Mouse (Mus musculus): Measurements from ENCODE around the gene Brox.

- TF ChIP-seq MAFK (IDR thresholded peaks at IDR 0.05; ENCODE audit: insufficient read depth, low read depth, low read length) (no peak), ZNF384 (IDR thresholded peaks at IDR 0.05; ENCODE audit: low read depth, low read length) (no peak), ZC3H11A (IDR thresholded peaks at IDR 0.05; ENCODE audit: borderline replicate concordance, low read depth, low read length) (no peak)
Measured at GRCm38 (mm10) chr1:183264145-183265008, 32.7 kb downstream of the Brox start.

All from ES-E14 (cell line).